Mouse (Mus musculus) spleen, postnatal 36 days (tissue): ENCODE results near the gene N4bp3.
"Not testable (repeated sequence)": the region's sequence is repeated elsewhere in the genome, so short reads cannot be mapped to it uniquely, and the experiment has no call there.

ENCODE experiments used
- DNase-seq, 2 experiments: peaks; one replicate each; pipeline ENCODE4 v3.0.0; 2022; ENCODE audit warnings: low spot score in 2 of 2, mixed read lengths in 1 of 2

N4bp3 gene

GRCm38 (mm10) chr11:51650691-51651515 lies at the start of gene N4bp3, which contains the start of gene D930048N14Rik:
Gene N4bp3 (minus strand): TSS chr11:51650842.
Gene D930048N14Rik (plus strand): TSS chr11:51650954.
- DNase-seq = peak; percentile 80 to 81

DNA sequence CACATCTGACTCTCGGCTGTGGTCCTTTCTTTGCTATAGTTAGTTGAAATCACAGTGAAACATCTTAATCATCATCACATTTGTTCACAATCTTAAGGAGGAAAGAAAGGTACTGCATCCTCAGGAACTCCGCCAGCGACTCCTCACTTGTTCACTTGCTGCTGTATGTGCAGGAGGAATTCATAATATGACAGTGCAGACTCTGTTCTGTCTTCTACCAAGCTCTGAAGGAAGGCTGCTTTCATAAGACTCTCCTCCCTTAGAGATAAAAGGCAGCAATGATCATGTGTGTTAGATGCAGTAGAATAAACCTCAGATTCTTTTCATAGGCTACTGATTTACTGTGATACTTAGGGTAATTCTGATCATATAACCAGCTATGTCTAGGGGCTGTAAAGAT lies 44.3 kb upstream of the N4bp3 start:
- DNase-seq = no peak

DNA sequence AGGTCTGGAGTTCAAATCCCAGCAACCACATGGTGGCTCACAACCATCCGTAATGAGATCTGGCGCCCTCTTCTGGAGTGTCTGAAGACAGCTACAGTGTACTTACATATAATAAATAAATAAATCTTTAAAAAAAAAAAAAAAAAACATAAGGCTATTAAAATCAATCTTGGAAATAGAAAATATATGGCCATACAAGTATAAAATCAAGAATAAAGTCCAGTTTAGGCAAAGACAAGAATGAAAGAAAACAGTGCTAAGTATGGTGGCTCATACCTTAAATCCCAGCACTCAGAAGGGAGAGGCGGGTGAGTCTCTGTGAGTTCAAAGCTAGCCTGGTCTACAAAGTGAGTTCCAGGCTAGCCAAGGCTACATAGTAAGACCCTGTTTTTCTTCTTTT lies 40.0 kb upstream of the N4bp3 start:
- not testable (repeated sequence) for DNase-seq

DNA sequence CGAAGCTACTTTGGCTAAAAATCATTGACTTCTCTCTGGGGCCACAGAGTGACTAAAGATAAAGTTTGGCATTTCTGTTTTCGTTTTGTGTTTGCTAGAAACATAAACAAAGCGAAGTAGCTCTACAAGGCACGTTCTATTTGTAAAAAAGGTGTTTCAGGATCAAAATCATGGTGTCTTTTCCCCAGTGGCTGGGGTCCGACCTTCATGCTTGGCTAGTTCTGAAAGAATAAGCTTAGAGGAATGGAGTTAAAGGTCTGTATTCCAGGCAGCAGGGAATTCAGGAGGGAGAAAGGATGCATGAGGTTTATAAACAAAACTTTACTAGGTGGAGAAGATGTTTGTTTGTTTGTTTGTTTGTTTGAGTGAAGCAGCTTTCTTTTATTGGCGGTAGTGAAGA lies 38.7 kb upstream of the N4bp3 start:
- DNase-seq = no peak

- peak; percentile 100 for DNase-seq
Measured at GRCm38 (mm10) chr11:51688330-51689328, 38.0 kb upstream of the N4bp3 start, which contains the start of gene 0610009B22Rik. Gene 0610009B22Rik (minus strand): TSS chr11:51688874.

- DNase-seq = peak in 1 of 2 experiments; percentile 4
Measured at GRCm38 (mm10) chr11:51681976-51682374, 31.3 kb upstream of the N4bp3 start.

DNA sequence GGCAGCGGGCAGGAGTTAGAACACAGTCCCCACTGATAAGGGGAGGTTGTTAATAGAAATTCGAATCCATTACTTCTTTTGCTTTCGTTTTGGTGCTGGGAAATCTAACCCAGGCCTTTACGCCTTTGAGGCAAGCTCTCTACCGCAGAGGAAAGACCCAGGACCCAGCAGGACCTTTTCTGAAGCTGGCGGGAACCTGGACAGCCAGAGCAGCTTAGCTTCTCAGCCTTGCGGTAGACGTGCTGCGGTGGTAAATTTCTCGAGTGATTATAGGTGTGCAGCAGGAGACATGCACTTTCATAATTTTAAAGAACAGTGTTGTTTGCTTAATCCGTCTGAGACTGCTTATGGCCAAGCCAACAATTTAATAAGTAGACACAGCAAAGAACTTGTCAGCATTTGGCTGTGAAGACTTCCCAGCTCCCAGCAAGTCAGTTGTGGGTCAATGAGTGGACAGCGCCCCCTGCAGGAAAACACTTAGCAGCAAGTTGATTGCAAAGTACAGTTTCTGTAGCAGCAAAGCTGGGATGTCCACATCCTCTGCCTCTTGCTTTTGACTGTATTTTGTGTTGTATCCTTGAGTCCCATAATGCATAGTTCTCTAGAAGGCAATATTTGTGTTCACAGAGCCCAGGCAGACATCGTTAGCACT lies 30.8 kb upstream of the N4bp3 start:
- DNase-seq = peak; percentile 78 to 86

DNA sequence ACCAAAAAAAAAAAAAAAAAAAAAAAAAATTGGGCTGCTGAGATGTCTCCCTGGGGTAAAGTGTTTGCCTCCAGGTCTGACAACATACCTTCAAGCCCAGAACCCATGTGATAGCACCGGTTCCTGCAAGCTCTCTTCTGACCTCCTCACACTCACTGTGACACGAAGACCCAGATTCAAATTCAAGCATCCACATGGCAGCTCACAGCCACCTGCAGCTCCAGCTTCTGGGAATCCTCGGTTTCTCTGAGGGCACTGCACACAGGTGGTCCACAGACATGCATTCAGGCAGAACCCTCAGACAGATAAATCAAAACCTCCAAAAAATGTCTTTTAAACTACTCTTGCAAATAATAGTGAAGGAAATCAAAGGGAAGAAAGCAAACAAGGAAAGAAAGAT lies 28.8 kb upstream of the N4bp3 start:
- no peak for DNase-seq

DNA sequence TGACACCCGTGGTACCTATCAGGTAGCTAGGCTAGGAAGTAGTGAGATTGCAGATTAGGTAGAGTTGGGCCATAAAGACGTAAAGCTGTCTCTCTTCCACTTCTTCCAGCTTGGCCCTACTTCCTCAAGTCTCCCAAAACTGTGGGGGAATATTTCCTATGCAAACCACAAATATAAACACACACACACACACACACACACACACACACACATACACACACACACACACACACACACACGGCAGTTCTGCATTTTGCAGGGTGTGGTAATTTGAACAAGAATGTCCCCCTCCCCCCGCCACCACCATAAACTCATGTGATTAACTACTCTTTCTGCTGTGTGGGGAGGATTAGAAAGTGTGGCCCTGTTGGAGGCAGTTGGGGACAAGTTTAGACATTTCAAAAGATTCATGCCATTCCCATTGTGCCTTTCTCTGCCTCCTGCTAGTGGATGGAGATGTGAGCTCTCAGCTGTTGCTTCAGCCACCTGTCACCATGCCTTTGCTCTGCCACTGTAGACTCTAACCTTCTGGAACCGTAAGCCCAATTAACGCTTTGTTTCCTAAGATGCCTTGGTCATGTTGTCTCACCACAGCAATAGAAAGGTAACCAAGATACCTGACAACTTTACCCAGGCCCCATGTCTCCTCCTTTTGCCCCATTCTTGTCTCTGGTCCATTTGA lies 27.2 kb upstream of the N4bp3 start:
- DNase-seq = peak in 1 of 2 experiments; percentile 19

GRCm38 (mm10) chr11:51675386-51675785 lies 24.7 kb upstream of the N4bp3 start:
- DNase-seq = no peak

DNA sequence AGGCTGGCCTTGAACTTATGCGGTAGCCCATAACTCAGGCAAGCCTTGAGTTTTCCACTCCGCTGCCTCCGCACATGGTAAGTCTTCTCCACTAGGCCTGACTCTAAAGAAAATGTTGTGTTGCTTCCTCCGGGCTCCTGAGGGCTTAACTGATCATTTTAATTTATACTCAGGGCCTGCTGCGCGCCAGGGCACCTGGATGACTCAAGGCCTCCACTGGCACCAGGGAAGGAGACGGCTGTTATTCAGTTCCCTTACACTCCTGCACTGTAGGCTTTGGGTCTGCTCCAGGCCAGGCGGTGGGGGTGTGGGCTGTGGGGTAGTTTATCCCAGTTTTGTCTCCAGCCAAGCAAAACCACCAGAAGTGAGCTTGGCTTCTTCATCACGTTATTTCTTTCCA lies 22.6 kb upstream of the N4bp3 start:
- DNase-seq = no peak

DNA sequence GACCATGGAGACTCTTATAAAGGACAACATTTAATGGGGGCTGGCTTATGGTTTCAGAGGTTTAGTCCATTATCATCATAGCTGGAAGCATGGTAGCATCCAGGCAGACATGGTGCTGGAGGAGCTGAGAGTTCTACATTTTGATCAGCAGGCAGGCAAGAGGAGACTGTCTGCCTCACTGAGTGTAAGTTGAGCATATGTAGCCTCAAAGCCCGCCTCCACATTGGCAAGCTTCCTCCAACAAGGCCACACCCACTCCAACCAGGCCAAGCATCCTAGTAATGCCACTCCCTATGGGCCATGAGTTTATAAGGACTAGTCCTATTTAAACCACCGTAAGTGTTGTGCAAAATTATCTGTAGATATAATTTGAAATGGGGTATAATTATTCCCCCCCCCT lies 20.7 kb upstream of the N4bp3 start:
- DNase-seq = no peak

DNA sequence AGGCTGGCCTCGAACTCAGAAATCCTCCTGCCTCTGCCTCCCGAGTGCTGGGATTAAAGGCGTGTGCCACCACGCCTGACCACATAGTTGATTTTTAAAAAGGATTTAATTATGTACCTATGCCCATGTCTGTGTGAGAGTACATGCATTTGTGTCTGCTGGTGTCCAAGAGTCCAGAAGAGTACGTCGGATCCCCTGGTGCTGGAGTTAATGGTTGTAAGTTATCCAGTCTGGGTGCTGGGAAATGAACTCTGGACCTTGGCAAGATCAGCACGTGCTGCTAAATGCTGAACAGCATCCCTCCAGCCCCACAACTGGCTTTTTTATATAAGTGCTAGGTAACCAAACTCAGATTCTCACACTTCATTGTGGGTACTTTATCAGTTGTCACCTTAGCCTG lies 20.2 kb upstream of the N4bp3 start:
- no peak for DNase-seq

DNA sequence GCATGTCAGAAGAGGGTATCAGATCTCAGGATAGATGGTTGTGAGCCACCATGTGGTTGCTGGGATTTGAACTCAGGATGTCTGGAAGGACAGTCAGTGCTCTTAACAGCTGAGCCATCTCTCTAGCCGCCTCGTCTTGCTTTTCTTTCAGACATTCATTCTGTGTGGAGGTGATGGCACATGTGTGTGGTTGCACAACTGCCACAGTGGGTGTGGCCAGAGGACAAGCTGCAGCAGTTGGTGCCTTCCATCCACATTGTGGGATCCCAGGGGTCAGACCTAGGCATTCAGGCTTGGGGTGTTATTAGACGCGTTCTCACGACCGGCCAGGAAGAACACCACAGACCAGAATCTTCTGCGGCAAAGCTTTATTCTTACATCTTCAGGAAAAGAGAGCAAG lies 14.1 kb upstream of the N4bp3 start:
- DNase-seq = not testable (repeated sequence)

DNA sequence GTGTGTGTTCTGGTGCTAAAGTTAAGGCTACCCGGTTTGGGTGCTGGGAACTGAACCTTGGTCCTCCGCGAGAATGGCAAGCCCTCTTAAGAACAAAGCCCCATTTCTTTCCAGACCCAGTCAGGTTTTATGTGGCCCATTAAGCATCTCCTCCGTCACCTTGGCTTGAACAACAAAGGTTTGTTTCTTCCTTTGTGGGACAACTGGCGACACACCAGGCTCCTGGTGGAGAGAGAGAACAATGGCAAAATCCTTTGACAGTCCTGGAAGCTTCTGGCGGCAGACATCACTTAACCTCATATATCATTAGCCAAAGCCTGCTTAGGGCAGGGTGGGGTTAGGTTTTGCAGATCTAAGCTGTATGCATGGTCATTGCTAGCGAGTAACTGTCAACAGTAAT lies 12.0 kb upstream of the N4bp3 start:
- no peak for DNase-seq

- DNase-seq = no peak
Measured at GRCm38 (mm10) chr11:51661867-51662365, 11.3 kb upstream of the N4bp3 start.

DNA sequence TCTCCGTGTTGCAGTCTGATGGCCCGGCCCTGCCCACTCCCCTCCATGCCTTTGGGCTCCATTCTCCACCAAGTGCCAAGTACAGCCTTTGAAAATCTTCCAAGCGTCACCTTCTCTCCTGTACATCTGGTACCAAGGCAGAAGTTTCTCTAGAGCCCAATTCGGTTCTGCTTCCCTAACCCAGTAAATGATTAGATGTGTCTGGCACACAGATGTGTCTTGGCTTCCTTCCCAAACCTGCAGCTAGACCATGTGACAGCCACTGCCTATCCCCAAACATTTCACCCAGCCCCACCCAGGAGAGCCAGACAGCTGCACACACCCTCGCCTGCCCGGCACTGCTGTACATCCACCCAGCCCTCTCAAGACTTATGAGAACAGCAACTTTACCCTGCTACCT lies 8.1 kb upstream of the N4bp3 start:
- DNase-seq = no peak

DNA sequence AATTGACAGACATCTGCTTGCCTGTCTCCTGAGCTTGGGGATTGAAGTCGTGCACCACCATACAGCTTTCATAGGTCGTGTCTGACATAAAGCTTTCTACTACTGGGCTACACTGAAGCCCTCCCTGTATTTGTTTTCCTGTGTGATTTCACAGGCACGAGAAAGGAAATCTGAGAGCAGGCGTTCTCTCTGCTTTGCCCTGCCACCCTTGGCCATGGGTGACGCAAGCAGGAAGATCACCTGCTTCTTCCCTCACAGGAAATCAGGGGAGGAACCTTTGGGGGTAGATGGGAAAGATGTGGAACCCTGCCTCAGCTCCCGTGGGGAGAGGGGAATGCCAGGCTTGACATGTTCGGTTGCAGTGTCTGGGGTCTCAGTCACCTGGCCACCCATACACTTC lies 7.6 kb upstream of the N4bp3 start:
- no peak for DNase-seq

- no peak for DNase-seq
Measured at GRCm38 (mm10) chr11:51656798-51657521, 6.3 kb upstream of the N4bp3 start.

DNA sequence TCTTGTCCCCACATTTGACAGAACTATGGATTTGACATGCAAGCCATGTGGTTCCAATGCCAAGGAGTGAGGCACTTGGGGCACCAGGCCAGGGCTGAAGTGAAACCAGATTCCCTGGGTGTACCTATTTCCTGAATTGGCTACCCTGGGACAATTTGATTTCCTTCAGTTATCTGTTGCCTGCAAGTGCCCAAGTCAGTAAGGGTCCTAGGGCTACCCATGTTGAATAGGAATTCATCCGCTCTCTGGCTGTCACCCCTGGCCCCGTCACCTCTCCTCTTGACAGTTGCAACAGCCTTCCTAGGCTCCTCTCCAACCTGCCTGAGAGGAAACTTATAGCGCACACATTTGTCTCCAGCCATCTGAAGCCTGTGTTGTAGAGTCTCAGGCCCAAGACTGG lies 4.2 kb upstream of the N4bp3 start:
- no peak for DNase-seq
